Mouse (Mus musculus): ENCODE data around the gene Ankmy1. TPM values are rescaled to one million over a fixed set of nuclear protein-coding genes. Genes with fewer than 3 reads are reported as not detected.

Ankmy1 gene
- total and polyA plus RNA-seq, 3 experiments: 0.07 to 0.13 TPM; not detected in 1

- dilution Hi-C loops (cut with MboI; ENCODE audit: extremely low pct_ligation_motif_present, extremely low pct_unique_long_range_greater_than_20kb, low sequenced_read_pairs): no loop called here
- H3K4me1 ChIP-seq (ENCODE audit: control insufficient read depth in 1 of 2, insufficient read depth in 2 of 2): peaks cover 0 to 3% of the 10 kb centered on the region in 2 experiments; a peak in 1 of 4 replicates
- in situ Hi-C loops (cut with MboI; ENCODE audit: low pct_ligation_motif_present, low pct_unique_long_range_greater_than_20kb, low sequenced_read_pairs): no loop called here
- H3K4me3 ChIP-seq (replicated peaks in 1 of 3; ENCODE audit: low read depth in 2 of 3, low read length in 2 of 3, poor library complexity in 1 of 3): no peak overlapping the region
- H3K27me3 ChIP-seq (replicated peaks): peaks cover 44% of the 10 kb centered on the region
- H3K36me3 ChIP-seq (replicated peaks in 1 of 2; ENCODE audit: control insufficient read depth in 1 of 2, insufficient read depth in 1 of 2, low read length in 1 of 2): no peaks in the 10 kb centered on the region
- H3K9ac ChIP-seq (ENCODE audit: insufficient read depth, low read depth): no peak overlapping the region
- no peak overlapping the region for H3K4me2 ChIP-seq (ENCODE audit: insufficient read depth, low read depth, poor library complexity, severe bottlenecking)
- no peaks in the 10 kb centered on the region for H3K79me2 ChIP-seq (replicated peaks; ENCODE audit: control insufficient read depth, extremely low read depth, insufficient read depth, poor library complexity, severe bottlenecking)
- H3K27ac ChIP-seq (ENCODE audit: insufficient read depth, low read depth): no peak overlapping the region
- no peak for TF ChIP-seq CTCF (conservative IDR thresholded peaks at IDR 0.05 in 1 of 2, IDR thresholded peaks at IDR 0.05 in 1 of 2; ENCODE audit: low read depth in 2 of 2, low read length in 2 of 2)
- peaks cover 4% of the 10 kb centered on the region for H3K9me3 ChIP-seq (replicated peaks; ENCODE audit: low read length)
- no peak for DNase-seq (ENCODE audit: extremely low read depth)
Measured at GRCm38 (mm10) chr1:92815100-92815499, 87.6 kb downstream of the Ankmy1 start.

- no peak for TF ChIP-seq CHD2 (IDR thresholded peaks at IDR 0.05; ENCODE audit: low read length)
- no peak for TF ChIP-seq USF2 (conservative IDR thresholded peaks at IDR 0.05; ENCODE audit: low read depth, low read length)
- no peak for TF ChIP-seq ZC3H11A (IDR thresholded peaks at IDR 0.05; ENCODE audit: low read depth, low read length)
- Histone ChIP-seq H3K9me3 (replicated peaks; ENCODE audit: low read length) (peaks cover 10% of the 10 kb centered on the region), H3K79me2 (replicated peaks; ENCODE audit: control insufficient read depth, extremely low read depth, insufficient read depth, poor library complexity, severe bottlenecking) (no peaks in the 10 kb centered on the region), H3K4me2 (ENCODE audit: insufficient read depth, low read depth, poor library complexity, severe bottlenecking) (no peak overlapping the region), H3K4me1 (ENCODE audit: control insufficient read depth in 1 of 2, insufficient read depth in 2 of 2) (peaks cover 0 to 3% of the 10 kb centered on the region in 2 experiments; a peak in 1 of 4 replicates), H3K36me3 (replicated peaks in 1 of 2; ENCODE audit: control insufficient read depth in 1 of 2, insufficient read depth in 1 of 2, low read length in 1 of 2) (no peaks in the 10 kb centered on the region), H3K4me3 (replicated peaks in 1 of 3; ENCODE audit: low read depth in 2 of 3, low read length in 2 of 3, poor library complexity in 1 of 3) (no peak overlapping the region), H3K27me3 (replicated peaks) (peaks cover 42% of the 10 kb centered on the region), H3K9ac (ENCODE audit: insufficient read depth, low read depth) (no peak overlapping the region), H3K27ac (ENCODE audit: insufficient read depth, low read depth) (no peak overlapping the region)
- dilution Hi-C loops (cut with MboI; ENCODE audit: extremely low pct_ligation_motif_present, extremely low pct_unique_long_range_greater_than_20kb, low sequenced_read_pairs): no loop called here
- in situ Hi-C loops (cut with MboI; ENCODE audit: low pct_ligation_motif_present, low pct_unique_long_range_greater_than_20kb, low sequenced_read_pairs): no loop called here
- no peak for DNase-seq (ENCODE audit: extremely low read depth)
Measured at GRCm38 (mm10) chr1:92814319-92814718, 88.4 kb downstream of the Ankmy1 start.

Other genes with a start within 250 kb of the Ankmy1 start
- gene Gpc1, start 71.3 kb downstream of the Ankmy1 start, total RNA-seq (2012; rRNA removed): 0.55 and 0.59 TPM in 2 replicates
- 0.05 TPM in 1 of 2 replicates, not detected in the other for gene Gpc1, start 71.3 kb downstream of the Ankmy1 start, total RNA-seq (2014; rRNA removed)
- 0.11 TPM in 1 of 2 replicates, not detected in the other for gene Gpc1, start 71.3 kb downstream of the Ankmy1 start, polyA plus RNA-seq (2012; ENCODE audit: insufficient read length, low read depth)
- 3.4 and 3.6 TPM in 2 replicates for gene Dusp28, start 4.1 kb upstream of the Ankmy1 start, total RNA-seq (2012; rRNA removed)
- 3.2 and 4.6 TPM in 2 replicates for gene Dusp28, start 4.1 kb upstream of the Ankmy1 start, total RNA-seq (2014; rRNA removed)
- gene Dusp28, start 4.1 kb upstream of the Ankmy1 start, polyA plus RNA-seq (2012; ENCODE audit: insufficient read length, low read depth): 2.6 and 3.6 TPM in 2 replicates
- gene Rnpepl1, start 7.9 kb upstream of the Ankmy1 start, total RNA-seq (2012; rRNA removed): 13.8 and 14.6 TPM in 2 replicates
- 4.5 and 5.1 TPM in 2 replicates for gene Rnpepl1, start 7.9 kb upstream of the Ankmy1 start, total RNA-seq (2014; rRNA removed)
- 12.7 and 20.2 TPM in 2 replicates for gene Rnpepl1, start 7.9 kb upstream of the Ankmy1 start, polyA plus RNA-seq (2012; ENCODE audit: insufficient read length, low read depth)
- gene Capn10, start 31.5 kb upstream of the Ankmy1 start, total RNA-seq (2012; rRNA removed): 13.2 and 15.9 TPM in 2 replicates
- gene Capn10, start 31.5 kb upstream of the Ankmy1 start, total RNA-seq (2014; rRNA removed): 12.9 and 16.1 TPM in 2 replicates
- 11.6 and 11.9 TPM in 2 replicates for gene Capn10, start 31.5 kb upstream of the Ankmy1 start, polyA plus RNA-seq (2012; ENCODE audit: insufficient read length, low read depth)
- gene Gpr35, start 48.0 kb upstream of the Ankmy1 start, total RNA-seq (2012; rRNA removed): 0.21 and 0.42 TPM in 2 replicates
- gene Gpr35, start 48.0 kb upstream of the Ankmy1 start, total RNA-seq (2014; rRNA removed): 0.43 and 0.44 TPM in 2 replicates
- gene Gpr35, start 48.0 kb upstream of the Ankmy1 start, polyA plus RNA-seq (2012; ENCODE audit: insufficient read length, low read depth): 1.7 and 2.0 TPM in 2 replicates
- not detected in 2 replicates for gene Aqp12, start 103.4 kb upstream of the Ankmy1 start, total RNA-seq (2012; rRNA removed)
- not detected in 2 replicates for gene Aqp12, start 103.4 kb upstream of the Ankmy1 start, total RNA-seq (2014; rRNA removed)
- gene Aqp12, start 103.4 kb upstream of the Ankmy1 start, polyA plus RNA-seq (2012; ENCODE audit: insufficient read length, low read depth): not detected in 2 replicates
- gene Kif1a, start 199.0 kb upstream of the Ankmy1 start, total RNA-seq (2012; rRNA removed): 0.17 and 0.25 TPM in 2 replicates
- gene Kif1a, start 199.0 kb upstream of the Ankmy1 start, total RNA-seq (2014; rRNA removed): 0.11 and 0.17 TPM in 2 replicates
- 0.61 and 0.93 TPM in 2 replicates for gene Kif1a, start 199.0 kb upstream of the Ankmy1 start, polyA plus RNA-seq (2012; ENCODE audit: insufficient read length, low read depth)
- not detected in 2 replicates for gene Agxt, start 232.3 kb upstream of the Ankmy1 start, total RNA-seq (2012; rRNA removed)
- gene Agxt, start 232.3 kb upstream of the Ankmy1 start, total RNA-seq (2014; rRNA removed): not detected in 2 replicates
- gene Agxt, start 232.3 kb upstream of the Ankmy1 start, polyA plus RNA-seq (2012; ENCODE audit: insufficient read length, low read depth): not detected in 2 replicates